Mouse (Mus musculus) c-Kit-positive CD71-positive TER-119-negative erythroid progenitor cells, embryonic 14.5 days (primary cell): ENCODE results near the gene Mitf.

Experiments used
- DNase-seq: peaks from one replicate; pipeline ENCODE4 v3.0.0-alpha.2; 2013; ENCODE audit warnings: low read depth

The Mitf gene

GRCm38 (mm10) chr6:97950033-97950881, 143.4 kb downstream of the Mitf start:
- DNase-seq, result no peak

GRCm38 (mm10) chr6:97950882-97951245, 144.0 kb downstream of the Mitf start:
- DNase-seq, result no peak

DNA sequence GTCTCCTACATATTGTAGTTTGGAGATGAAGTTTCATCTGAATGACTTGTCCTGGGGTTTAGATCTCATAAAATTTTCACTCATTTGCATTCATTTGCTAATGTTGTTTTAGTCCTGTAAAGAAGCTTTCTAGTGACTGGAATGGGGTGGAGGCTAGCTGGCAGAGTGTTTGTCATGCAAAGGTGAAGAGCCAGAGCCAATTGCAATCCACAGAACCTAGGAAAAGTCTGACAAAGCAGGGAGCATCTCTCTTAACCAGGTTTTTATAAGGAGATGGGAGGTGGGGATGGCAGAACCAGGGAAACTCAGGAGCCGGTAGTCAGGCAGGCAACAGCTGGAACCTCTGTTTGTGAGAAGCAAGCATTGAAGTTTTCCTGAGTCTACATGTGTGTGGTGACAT, 144.9 kb downstream of the Mitf start:
- DNase-seq, result no peak

DNA sequence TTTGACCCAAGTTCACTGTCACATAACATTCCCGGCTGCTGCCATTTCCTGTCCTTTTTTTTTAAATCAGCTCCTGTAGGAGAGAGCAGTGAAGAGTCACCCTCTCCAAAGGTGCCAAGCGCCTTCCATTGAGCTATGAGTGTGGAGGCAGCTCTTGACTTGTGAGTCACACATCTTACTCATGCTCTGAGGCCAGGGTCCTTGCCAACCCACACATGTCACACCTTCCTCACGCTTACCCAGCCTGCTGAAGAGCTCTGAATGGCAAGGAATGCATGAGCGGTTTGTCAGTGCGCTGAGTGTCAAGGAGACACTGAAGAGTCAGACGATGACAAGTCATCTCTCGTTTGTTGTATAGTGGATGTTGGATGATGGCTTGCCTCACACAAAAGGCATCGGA, 146.0 kb downstream of the Mitf start:
- DNase-seq, result no peak

DNA sequence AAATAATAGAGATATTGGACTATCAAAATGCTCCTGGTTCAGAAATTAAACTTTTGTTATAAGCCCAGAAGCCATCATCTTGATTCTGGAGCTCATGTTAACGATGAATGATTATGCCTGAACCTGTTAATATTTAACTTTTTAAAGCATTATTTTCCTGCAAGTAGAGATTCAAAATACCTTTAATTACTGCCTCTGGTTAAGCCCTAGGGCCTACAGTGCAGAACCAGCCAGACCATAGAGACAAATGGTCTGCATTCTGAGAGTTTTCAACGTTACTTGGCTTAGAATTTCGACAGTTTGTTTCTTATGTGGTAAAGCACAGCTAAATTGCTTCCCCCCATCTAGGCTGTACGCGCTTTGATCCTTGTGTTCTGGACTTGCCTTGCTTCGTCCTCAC, 149.3 kb downstream of the Mitf start:
- no peak for DNase-seq

DNA sequence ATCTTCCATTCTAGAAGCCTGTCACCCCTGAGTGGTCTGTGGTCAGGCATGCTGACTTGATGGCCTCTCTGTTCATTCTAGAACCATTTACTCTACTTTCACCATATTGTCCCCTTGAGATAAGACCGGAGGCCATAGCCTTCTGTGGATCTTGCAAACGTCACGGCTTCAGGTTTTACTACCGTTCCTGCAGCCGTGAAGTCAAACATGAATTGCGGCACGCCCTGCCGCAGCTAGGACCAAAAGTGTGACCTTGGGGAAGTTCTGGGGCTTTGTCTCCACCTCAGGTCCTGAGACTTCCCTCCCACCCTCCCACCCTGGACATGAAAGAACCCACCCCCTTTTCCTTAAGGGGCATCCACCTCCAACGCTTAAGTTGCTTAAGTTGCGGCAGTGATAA, 149.8 kb downstream of the Mitf start:
- no peak for DNase-seq

DNA sequence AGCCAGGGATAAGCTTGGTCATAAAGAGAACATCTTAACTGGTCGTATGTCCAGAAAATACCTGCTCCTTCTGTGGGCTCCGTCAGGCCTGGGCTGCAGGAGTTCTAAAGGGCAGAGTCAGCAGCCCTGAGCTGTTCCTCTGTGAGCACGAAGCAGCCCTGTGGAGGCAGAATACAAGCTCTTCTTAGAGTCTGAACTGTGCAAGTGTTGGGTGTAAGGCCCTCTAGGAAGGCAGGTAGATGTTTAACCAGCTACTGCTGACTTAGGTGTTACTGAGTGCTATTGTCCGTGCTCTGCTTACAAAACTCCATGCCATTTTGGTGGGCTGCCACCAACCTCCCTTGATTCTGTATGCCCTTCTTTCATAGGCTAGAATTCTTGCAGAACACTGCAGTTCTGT, 151.4 kb downstream of the Mitf start:
- no peak for DNase-seq

DNA sequence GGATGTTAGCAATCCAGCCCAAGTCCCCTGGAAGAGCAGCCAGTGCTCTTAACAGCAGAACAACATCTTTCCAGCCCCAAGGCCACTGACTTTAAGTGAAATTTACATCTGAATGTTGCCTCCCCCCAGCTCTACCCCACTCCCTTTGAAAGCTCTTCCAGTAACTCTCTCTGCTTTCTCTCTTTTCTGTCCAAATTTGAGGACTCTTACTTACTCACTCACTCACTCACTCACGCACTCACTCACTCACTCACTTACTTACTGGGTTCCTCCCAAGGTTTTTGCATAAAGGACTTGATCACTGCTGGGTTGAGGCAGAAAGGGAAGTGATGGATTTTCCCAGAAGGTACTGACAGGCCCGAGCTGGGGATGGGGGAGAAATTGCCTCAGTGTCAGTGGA, 154.9 kb downstream of the Mitf start:
- no peak for DNase-seq

GRCm38 (mm10) chr6:97962311-97962710, 155.5 kb downstream of the Mitf start:
- no peak for DNase-seq

DNA sequence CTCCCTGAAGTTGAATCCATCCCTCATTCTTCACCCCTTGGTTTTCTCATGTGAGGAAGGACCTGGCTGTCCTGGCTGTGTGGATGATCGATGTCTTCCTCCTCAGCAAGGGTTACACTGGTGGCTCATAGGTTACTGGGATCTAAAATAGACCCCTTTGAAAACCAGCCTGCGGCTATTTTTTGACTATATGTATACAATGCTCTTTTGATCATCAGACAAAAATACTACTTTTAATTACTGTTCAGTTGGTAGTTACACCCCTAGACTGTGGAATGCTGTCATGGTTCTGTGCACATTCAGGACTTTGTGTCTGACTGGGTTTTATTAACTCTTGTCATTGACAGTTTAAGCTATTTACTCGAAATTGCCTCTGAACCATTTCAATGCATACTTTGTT, 157.9 kb downstream of the Mitf start:
- no peak for DNase-seq

DNA sequence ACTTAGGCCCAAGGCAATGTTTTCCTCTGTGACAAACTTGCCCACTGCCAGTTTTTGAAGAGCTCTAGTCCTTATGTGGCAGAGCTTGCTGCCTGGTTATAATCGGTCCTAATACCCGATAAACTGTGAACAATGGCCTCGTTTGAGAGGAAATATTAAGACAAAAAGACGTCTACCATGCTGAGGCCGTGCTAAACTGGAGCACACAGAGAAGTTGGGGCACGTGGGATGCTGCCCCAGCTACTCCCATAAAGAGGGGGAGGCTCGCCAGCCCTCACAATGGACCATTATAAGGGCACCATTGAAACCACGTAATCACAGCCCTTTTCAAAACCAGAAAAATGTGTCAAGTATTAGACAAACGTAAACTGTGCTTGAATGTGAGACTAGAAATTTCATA, 174.8 kb downstream of the Mitf start:
- no peak for DNase-seq

DNA sequence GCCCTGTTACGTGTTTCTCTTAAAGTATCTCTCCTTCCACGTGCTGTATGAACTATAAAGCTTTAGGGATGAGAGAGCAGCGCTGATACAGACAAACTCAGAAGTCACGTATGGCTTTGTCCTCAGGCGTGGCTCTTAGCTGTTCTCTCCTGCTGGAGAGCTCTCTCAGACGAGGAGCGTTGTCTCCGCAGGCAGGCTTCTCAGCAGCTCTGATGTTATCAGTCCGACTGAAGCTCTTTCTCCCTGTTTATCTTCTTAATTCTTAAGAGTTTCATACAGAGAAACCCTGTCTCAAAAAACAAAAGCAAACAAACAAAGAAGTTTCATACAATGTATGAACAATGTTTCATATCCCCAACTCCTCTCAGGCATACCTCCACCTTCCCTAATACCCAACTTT, 178.8 kb downstream of the Mitf start:
- no peak for DNase-seq

GRCm38 (mm10) chr6:97986417-97986816, 179.6 kb downstream of the Mitf start:
- DNase-seq, result no peak

DNA sequence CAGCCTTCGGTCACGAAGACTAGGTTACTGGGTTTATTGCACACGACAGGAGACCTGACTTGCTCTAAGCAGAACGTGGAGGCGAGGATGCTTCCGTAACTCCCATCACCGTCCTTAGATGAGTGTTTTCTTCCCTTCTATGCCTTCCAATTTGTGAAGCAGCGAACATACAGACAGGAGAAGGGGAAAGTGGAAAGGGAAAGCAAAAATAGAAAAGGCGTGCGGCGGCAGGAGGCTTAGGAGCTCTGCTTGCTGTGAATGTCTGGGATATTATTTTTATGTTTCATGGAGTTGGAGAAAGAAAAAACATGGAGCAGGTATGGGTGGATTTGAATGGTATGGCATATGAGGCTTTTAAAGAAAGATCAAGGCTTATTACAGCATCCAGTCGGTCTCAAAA, 186.7 kb downstream of the Mitf start:
- no peak for DNase-seq

- no peak for DNase-seq
Measured at GRCm38 (mm10) chr6:97995606-97996307, 188.9 kb downstream of the Mitf start.

DNA sequence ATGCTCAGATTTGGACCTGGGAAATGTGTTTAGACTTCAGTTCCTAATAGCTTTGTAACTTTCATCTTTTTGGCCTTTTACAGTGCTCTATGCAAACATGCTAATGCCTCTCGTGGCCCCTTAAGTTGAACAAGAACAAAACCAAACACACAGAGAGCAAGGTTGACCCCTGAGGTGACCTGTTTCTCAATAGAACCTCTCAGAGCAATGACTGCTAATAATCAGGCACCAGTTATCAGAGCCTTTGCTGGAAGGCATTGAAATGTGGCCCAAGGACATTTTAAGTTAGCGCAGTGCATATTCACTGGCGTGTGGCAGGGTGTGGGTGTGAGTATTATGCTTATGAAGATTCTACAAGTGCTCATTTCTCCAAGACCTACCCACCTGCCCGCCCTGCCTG, 194.7 kb downstream of the Mitf start:
- no peak for DNase-seq

DNA sequence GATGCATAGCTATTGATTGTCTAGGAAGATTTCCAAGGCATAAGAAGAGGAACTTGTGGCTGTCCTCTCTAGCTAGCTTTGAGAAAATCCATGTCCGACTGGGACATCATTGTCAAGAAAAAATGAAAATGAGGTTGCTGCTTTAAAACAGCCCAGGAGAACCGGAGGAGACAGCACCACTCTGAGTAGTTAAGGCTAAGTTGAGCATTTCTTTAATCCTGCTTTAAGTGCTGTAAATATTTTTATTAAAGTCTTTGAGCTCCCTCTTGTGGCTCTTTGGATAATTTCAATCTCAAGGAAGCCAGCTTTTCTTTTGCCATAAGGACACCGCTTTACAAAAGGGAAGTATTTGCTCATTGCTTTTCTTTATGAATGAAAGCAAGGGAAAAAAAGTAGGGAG, 196.3 kb downstream of the Mitf start:
- DNase-seq, result peak; percentile 9

DNA sequence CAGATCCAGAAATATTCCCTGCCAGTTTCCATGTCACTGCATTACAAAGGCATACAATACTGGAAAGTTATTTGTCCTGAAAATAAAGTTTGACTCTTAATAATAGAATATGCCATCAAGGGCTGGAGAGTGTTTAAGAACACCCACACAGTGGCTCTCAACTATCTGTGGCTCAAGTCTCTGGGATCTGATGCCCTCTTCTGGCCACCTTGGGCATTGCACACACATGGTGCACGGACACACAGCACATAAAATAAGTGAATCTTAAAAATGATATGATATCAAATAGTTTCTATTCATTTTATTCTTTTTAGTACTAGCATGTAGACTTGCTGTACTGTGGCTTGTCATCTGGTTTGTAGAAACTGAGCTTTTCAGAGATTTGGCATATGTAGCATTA, 198.7 kb downstream of the Mitf start:
- DNase-seq, result peak; percentile 13

GRCm38 (mm10) chr6:98015066-98015465, 208.2 kb downstream of the Mitf start:
- no peak for DNase-seq

DNA sequence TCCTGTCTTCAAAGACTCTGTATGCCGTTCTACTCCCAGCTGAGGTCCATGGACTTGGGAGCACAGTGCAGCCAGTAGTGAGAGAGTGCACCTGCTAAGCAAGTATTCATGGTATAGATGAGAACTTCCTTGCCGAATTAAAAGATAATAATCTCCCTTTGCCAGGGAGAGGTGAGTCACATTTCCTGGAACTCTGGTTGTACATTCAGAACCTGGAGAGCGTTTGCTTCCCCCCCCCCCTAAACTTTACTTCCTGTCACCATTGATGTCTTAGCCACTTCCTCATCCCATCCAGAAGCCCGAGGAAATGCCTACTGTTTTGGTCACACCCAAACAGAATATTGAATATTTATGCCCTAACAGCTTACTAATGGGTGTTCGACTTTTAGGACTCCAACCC, 209.0 kb downstream of the Mitf start:
- no peak for DNase-seq

GRCm38 (mm10) chr6:98023876-98024275, 217.0 kb downstream of the Mitf start:
- DNase-seq, result no peak

- no peak for DNase-seq
Measured at GRCm38 (mm10) chr6:98038513-98038912, 231.7 kb downstream of the Mitf start.

DNA sequence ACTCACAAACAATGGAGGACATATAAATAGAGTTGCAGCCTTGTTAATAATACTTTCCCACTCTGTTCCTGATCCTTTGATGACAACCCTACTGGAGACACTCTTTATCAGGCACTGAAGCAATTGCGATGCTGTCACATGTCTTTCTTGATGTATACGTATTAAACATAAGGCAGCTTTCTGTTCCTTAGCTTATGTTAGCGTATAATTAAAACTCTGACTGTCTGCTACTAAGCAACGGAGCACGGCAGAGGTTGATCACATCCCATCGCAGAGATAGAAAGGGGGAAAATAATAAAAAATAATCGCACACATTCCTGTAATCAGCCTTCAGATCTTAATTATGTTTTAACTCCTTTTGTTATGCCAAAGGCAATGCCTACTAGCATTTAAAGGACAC, 234.9 kb downstream of the Mitf start:
- no peak for DNase-seq
